Mouse (Mus musculus) testis, adult 2 months (tissue): Measurements from ENCODE around the gene Dvl2. TPM values are rescaled to one million over a fixed set of nuclear protein-coding genes. Genes with fewer than 3 reads are reported as not detected.

Experiments
- H3K27ac ChIP-seq: fragments of 200-500 bp; 2 replicates; pipeline ENCODE4 v1.5.1; 2012; ENCODE audit warnings: low read depth, low read length; ENCODE audit not compliant: control insufficient read depth, insufficient read depth
- H3K27me3 ChIP-seq: fragments of 200-500 bp; 2 replicates; pipeline ENCODE4 v1.6.1; 2012; ENCODE audit warnings: mild to moderate bottlenecking, low read length, moderate library complexity; ENCODE audit not compliant: control insufficient read depth, insufficient read depth
- H3K36me3 ChIP-seq: fragments of 200-500 bp; 2 replicates; pipeline ENCODE4 v1.6.1; 2012; ENCODE audit warnings: mild to moderate bottlenecking, low read length; ENCODE audit not compliant: control insufficient read depth, insufficient read depth
- H3K4me1 ChIP-seq: fragments of 200-500 bp; 2 replicates; pipeline ENCODE4 v1.6.1; 2012; ENCODE audit warnings: low read length; ENCODE audit not compliant: control insufficient read depth, insufficient read depth
- H3K4me3 ChIP-seq: fragments of 200-500 bp; 2 replicates; pipeline ENCODE4 v1.5.1; 2012; ENCODE audit warnings: low read depth, mild to moderate bottlenecking, low read length, moderate library complexity, mixed read lengths; ENCODE audit not compliant: control insufficient read depth
- CTCF ChIP-seq: fragments of 200-500 bp; IDR thresholded peaks from 2 replicates; pipeline ENCODE4 v1.5.1; 2012; ENCODE audit warnings: low read depth, mild to moderate bottlenecking, inconsistent platforms, low read length, moderate library complexity; ENCODE audit not compliant: control insufficient read depth, insufficient read depth, insufficient replicate concordance
- POLR2A ChIP-seq: fragments of 200-500 bp; IDR thresholded peaks from 2 replicates; pipeline ENCODE4 v1.6.1; 2012; ENCODE audit warnings: low read depth, mild to moderate bottlenecking, inconsistent platforms, low read length, moderate library complexity; ENCODE audit not compliant: control insufficient read depth
- polyA plus RNA-seq: library from polyadenylated mRNA; depleted of rRNA; stranded (reverse); fragments of >200 nt; gene quantifications from 2 replicates; pipeline ENCODE4 v1.2.3, GENCODE M21; 2012

The Dvl2 gene
- polyA plus RNA-seq, 1 experiment, result 16.4 TPM

GRCm38 (mm10) chr11:70045435-70045834, 45.0 kb downstream of the Dvl2 start:
- no peak for TF ChIP-seq POLR2A
- TF ChIP-seq CTCF, result no peak
- Histone ChIP-seq H3K27me3 (no peaks in the 10 kb centered on the region), H3K4me1 (peaks cover 5% of the 10 kb centered on the region), H3K4me3 (no peak overlapping the region), H3K27ac (no peak overlapping the region), H3K36me3 (no peaks in the 10 kb centered on the region)

GRCm38 (mm10) chr11:70049366-70049765, 49.0 kb downstream of the Dvl2 start:
- Histone ChIP-seq H3K27ac (no peak overlapping the region), H3K36me3 (no peaks in the 10 kb centered on the region), H3K4me3 (no peak overlapping the region), H3K4me1 (peaks cover 5% of the 10 kb centered on the region), H3K27me3 (no peaks in the 10 kb centered on the region)
- TF ChIP-seq CTCF (no peak), POLR2A (no peak)

- Histone ChIP-seq H3K36me3 (no peaks in the 10 kb centered on the region), H3K27me3 (no peaks in the 10 kb centered on the region)
- TF ChIP-seq CTCF, result peak; percentile 15; the same call in 1 of the 2 replicates
- no peak for TF ChIP-seq POLR2A
Measured at GRCm38 (mm10) chr11:70049816-70050215, 49.4 kb downstream of the Dvl2 start.

GRCm38 (mm10) chr11:70053156-70053555, 52.8 kb downstream of the Dvl2 start:
- H3K4me1 ChIP-seq, result peaks cover 10% of the 10 kb centered on the region
- no peak overlapping the region for H3K27ac ChIP-seq
- TF ChIP-seq CTCF (no peak), POLR2A (no peak)
- H3K4me3 ChIP-seq, result no peak overlapping the region
- no peaks in the 10 kb centered on the region for H3K36me3 ChIP-seq
- no peaks in the 10 kb centered on the region for H3K27me3 ChIP-seq

More at GRCm38 (mm10) chr11:70049816-70050215, 49.4 kb downstream of the Dvl2 start:
- Histone ChIP-seq H3K4me1 (peaks cover 5% of the 10 kb centered on the region), H3K27ac (no peak overlapping the region), H3K4me3 (peak overlapping the region; percentile 38; the same call in 1 of the 2 replicates)

- Histone ChIP-seq H3K4me1 (peaks cover 10% of the 10 kb centered on the region), H3K27ac (peak within 1 kb of the TSS; percentile 30; the same call in 1 of the 2 replicates)
- TF ChIP-seq CTCF (no peak), POLR2A (no peak)
Measured at GRCm38 (mm10) chr11:70053898-70054570, 53.6 kb downstream of the Dvl2 start, which contains the start of gene Asgr1. Gene Asgr1 (plus strand): TSS chr11:70054085.

GRCm38 (mm10) chr11:70055618-70056214, 55.3 kb downstream of the Dvl2 start:
- H3K27me3 ChIP-seq, result no peaks in the 10 kb centered on the region
- H3K4me3 ChIP-seq, result no peak overlapping the region
- peaks cover 5% of the 10 kb centered on the region for H3K4me1 ChIP-seq
- H3K27ac ChIP-seq, result no peak overlapping the region
- H3K36me3 ChIP-seq, result no peaks in the 10 kb centered on the region
- peak; percentile 94; the same call in 1 of the 2 replicates for TF ChIP-seq CTCF
- TF ChIP-seq POLR2A, result no peak

More at GRCm38 (mm10) chr11:70053898-70054570, 53.6 kb downstream of the Dvl2 start, which contains the start of gene Asgr1:
- Histone ChIP-seq H3K4me3 (no peak within 1 kb of the TSS), H3K36me3 (no peaks in the 10 kb centered on the region), H3K27me3 (no peaks in the 10 kb centered on the region)

GRCm38 (mm10) chr11:70057805-70058204, 57.4 kb downstream of the Dvl2 start:
- Histone ChIP-seq H3K27ac (no peak overlapping the region), H3K4me3 (no peak overlapping the region), H3K36me3 (no peaks in the 10 kb centered on the region), H3K4me1 (peaks cover 5% of the 10 kb centered on the region), H3K27me3 (no peaks in the 10 kb centered on the region)
- no peak for TF ChIP-seq CTCF
